In genomic region chr4:129130755-129131303, GRCm38 (mm10) we compare ENCODE assay signal across 8 mouse cellular contexts. TPM values are rescaled to one million over a fixed set of nuclear protein-coding genes. Genes with fewer than 3 reads are reported as not detected.
A peak's percentile ranks its signal among the peaks of the same experiment; 100 is the strongest.
DNase-seq lines count a peak whose midpoint lies in the region; ATAC-seq and TF ChIP-seq lines count a peak whose summit lies in the region.

No protein-coding gene starts in this region.

- H3K9me3 ChIP-seq in forebrain, postnatal 0 days (ENCODE audit: low read length) = no peaks in the 10 kb centered on the region

- peak; percentile 45 for DNase-seq in urinary bladder, postnatal 14 days (ENCODE audit: low spot score)
- DNase-seq in urinary bladder, adult 18-20 months (ENCODE audit: low spot score in 2 of 2) = no peak
- DNase-seq in forebrain, postnatal 0 days = no peak
- peak; percentile 71 to 82 for DNase-seq in kidney, postnatal 4 days
- peak; percentile 86 for DNase-seq in naive thymus-derived CD4-positive, alpha-beta T cell, adult 2 months (ENCODE audit: low read depth)
- DNase-seq in right cerebral cortex, postnatal 4 days = no peak
- DNase-seq in retina, embryonic 14.5 days (ENCODE audit: low spot score) = no peak
- DNase-seq in cerebellum, postnatal 4 days (ENCODE audit: low spot score in 2 of 2) = no peak

- H3K4me2 ChIP-seq in forebrain, postnatal 0 days (ENCODE audit: low read depth) = peak overlapping the region; percentile 37

- H3K4me1 ChIP-seq in forebrain, postnatal 0 days (ENCODE audit: insufficient read depth) = peaks cover 14% of the 10 kb centered on the region; the same call in 1 of the 2 replicates

- no peak for TF ChIP-seq CTCF in forebrain, postnatal 0 days (IDR thresholded peaks at IDR 0.05; ENCODE audit: low read depth)

- 10% methylated on average over 17 of the region's 17 CpGs for WGBS in forebrain, postnatal 0 days

- no peak; the same call in 1 of the 2 replicates for ATAC-seq in forebrain, postnatal 0 days

- H3K36me3 ChIP-seq in forebrain, postnatal 0 days (ENCODE audit: insufficient read depth) = no peaks in the 10 kb centered on the region

- no peak overlapping the region for H3K9ac ChIP-seq in forebrain, postnatal 0 days

- H3K4me3 ChIP-seq in forebrain, postnatal 0 days (ENCODE audit: low read depth, low read length) = 0 out of 2 replicates have a peak overlapping the region, but pooled peaks have one; percentile 3

- H3K27me3 ChIP-seq in forebrain, postnatal 0 days (ENCODE audit: insufficient read depth, low read length) = 0 out of 2 replicates have a peak, but pooled peaks cover 3% of the 10 kb centered on the region

- H3K27ac ChIP-seq in forebrain, postnatal 0 days (ENCODE audit: low read depth, low read length) = no peak overlapping the region

RNA-seq across cellular contexts. Expression of gene Fndc5, which starts 6.0 kb away (rescaled TPM):
- 10.3 and 11.6 TPM in 2 replicates for total RNA-seq in forebrain, postnatal 0 days (2014; rRNA removed)
- polyA plus RNA-seq in forebrain, postnatal 0 days (2015; fragmentation: Nextera tagmentation; extraction: Ambion mirVana) = 5.8 and 8.3 TPM in 2 replicates

RNA-seq across cellular contexts. Expression of gene Hpca, which starts 9.0 kb away (rescaled TPM):
- total RNA-seq in forebrain, postnatal 0 days (2014; rRNA removed) = 129 and 214 TPM in 2 replicates
- 110 and 128 TPM in 2 replicates for polyA plus RNA-seq in forebrain, postnatal 0 days (2015; fragmentation: Nextera tagmentation; extraction: Ambion mirVana)

RNA-seq across cellular contexts. Expression of gene Tmem54, which starts 25.5 kb away (rescaled TPM):
- not detected in 2 replicates for total RNA-seq in forebrain, postnatal 0 days (2014; rRNA removed)
- polyA plus RNA-seq in forebrain, postnatal 0 days (2015; fragmentation: Nextera tagmentation; extraction: Ambion mirVana) = not detected in 2 replicates

RNA-seq across cellular contexts. Expression of gene S100pbp, which starts 58.7 kb away (rescaled TPM):
- total RNA-seq in forebrain, postnatal 0 days (2014; rRNA removed) = 41.4 and 52.2 TPM in 2 replicates
- polyA plus RNA-seq in forebrain, postnatal 0 days (2015; fragmentation: Nextera tagmentation; extraction: Ambion mirVana) = 11.0 and 15.6 TPM in 2 replicates

RNA-seq across cellular contexts. Expression of gene Yars, which starts 58.7 kb away (rescaled TPM):
- 97.7 and 119 TPM in 2 replicates for total RNA-seq in forebrain, postnatal 0 days (2014; rRNA removed)
- 108 and 120 TPM in 2 replicates for polyA plus RNA-seq in forebrain, postnatal 0 days (2015; fragmentation: Nextera tagmentation; extraction: Ambion mirVana)

Comparison
In these comparisons a context has a peak if more than half of its experiments do, and no peak if none do; other contexts are left out.
1. DNase-seq: peak in urinary bladder, postnatal 14 days (single experiment), kidney, postnatal 4 days (2 of 2) and naive thymus-derived CD4-positive, alpha-beta T cell, adult 2 months (single experiment); none in urinary bladder, adult 18-20 months (0 of 2), forebrain, postnatal 0 days (single experiment), right cerebral cortex, postnatal 4 days (single experiment), retina, embryonic 14.5 days (single experiment) and cerebellum, postnatal 4 days (0 of 2).